Mouse (Mus musculus) spleen, postnatal 36 days (tissue): ENCODE measurements around the gene Rpp40.

Experiments used
- DNase-seq, 2 experiments: peaks; one replicate each; pipeline ENCODE4 v3.0.0; 2022; ENCODE audit warnings: low spot score in 2 of 2, mixed read lengths in 1 of 2

The Rpp40 gene

DNA sequence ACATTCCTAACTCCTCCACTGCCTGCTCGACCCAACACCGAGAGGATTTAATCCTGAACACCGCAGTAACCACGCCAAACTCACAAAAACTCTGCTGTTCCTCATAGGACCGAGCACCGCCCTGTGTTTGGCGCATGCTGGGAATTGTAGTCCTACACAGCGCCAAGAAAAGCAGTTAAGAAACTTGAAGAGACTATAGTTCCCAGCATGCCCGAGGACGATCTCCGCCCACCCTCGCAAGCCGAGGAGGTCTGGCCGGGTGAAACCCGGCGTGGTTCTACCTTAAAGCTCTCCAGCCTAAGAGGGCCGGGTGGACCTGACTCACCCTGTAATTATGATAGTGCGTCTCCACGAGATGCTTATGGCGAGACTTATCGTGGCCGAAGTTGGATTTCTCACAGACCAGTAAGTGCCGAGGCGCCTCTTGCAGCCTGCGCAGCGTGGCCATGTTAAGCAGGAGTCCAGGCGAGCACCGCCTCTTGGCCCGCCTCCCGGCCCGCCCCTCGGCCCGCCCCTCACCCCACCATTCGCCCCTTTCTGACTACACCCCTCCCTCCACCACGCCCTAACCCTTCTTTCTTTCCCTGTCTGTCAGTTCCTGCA, at the start of gene Rpp40:
Gene Rpp40 (minus strand): TSS at position 481 of the 603 bp plus-strand sequence.
- DNase-seq, result peak; percentile 91 to 92

GRCm38 (mm10) chr13:35949814-35950455, 43.8 kb upstream of the Rpp40 start:
- no peak for DNase-seq

DNA sequence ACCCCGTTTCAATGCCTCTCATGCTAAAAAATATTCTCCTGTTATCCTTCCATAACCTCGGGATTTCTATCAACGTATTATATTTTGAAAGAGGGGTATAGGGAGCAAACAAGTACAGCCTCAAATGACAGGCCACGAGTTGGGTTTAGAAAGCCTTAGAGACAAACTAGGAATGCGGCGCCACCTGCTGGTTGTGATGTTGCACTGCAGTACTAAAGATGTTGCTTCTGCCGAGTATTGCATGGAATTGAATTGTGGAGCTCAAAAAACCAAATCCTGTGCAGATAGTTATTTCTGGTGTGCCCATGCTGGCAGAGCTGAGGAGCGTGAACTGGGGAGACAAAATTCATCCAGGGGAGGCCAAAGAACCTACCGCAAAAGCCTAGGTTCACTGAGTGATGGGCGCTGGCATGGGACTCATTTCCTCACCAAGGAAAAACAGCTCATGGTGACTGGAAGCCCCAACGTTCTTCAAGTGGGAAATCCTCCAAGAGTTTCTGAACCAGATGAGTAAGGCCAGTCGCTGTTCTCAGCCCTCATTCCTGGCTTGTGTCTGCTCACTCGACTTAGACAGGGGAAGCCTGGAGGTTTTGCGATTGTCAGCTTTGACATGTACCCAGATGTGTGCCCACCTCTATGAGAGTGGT, 41.3 kb upstream of the Rpp40 start:
- DNase-seq, result peak; percentile 25 to 36

DNA sequence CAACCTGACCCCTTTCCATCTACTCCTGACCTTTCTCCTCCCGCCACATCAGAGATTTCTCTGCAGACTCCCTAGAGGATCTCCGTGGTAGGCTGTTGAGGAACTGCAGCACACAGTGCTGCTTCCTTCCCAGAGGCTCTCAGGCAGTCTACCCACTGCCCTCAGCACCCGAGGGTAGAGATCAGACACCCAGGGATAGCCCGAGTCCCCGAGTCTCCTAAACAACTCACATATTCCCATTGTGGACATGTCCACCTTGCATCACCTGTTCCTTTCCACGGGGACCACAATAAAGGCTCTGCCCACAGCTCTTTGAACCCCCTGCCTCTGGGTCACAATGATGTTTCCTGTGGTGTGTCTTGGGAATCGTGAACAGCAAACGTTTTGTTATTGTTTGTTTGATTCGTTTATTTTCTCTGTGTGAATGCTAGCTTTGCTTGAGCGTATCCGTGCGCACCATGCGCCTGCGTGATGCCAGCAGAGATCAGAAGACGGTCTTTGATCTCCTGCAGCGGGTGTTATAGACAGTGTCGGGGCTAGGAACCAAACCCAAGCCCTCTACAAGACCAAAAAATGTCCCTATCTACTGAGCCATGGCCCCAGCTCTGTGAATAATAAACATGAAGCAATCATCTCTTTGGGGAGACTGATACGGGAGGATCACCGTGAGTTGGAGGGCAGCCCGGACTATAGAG, 40.6 kb upstream of the Rpp40 start:
- DNase-seq, result no peak

DNA sequence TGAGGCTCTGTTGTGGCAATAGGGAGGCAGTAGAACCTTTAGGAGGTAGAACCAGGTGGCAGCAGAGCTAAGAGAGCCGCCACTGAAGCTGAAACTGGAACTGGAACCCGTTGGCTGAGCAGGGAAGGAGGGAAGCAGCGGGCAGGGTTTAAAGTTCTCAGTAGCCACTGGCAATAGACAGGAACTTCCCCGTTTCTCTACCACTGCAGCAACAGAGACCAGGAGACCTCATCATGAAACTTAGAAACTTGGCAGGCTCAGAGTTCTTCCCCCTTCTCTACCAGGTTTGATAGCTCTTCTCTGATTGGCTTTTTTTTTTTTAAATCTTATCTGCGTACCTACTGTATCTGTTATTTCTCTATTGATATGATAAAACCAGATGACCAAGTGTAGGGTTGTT, 34.8 kb upstream of the Rpp40 start:
- DNase-seq, result no peak

GRCm38 (mm10) chr13:35939871-35940665, 33.9 kb upstream of the Rpp40 start:
- no peak for DNase-seq

DNA sequence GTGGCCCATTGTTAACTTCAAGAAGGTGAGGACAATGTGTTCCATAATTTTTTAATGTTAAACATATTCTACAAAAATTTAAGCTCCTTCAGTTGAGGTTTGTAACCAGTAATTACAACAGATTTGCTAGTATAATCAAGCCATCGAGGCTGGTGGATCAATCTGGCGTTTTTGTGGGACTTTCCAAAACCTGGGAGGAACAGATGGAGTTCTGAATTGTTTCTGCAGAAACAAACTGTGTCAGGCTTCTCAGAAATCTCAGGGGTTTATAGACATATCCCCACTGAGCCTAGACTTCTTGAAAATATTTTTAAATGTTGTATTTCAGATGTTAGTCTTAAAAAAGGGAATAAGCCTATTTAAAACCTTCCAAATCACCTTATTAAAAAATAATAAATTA, 31.8 kb upstream of the Rpp40 start:
- no peak for DNase-seq

DNA sequence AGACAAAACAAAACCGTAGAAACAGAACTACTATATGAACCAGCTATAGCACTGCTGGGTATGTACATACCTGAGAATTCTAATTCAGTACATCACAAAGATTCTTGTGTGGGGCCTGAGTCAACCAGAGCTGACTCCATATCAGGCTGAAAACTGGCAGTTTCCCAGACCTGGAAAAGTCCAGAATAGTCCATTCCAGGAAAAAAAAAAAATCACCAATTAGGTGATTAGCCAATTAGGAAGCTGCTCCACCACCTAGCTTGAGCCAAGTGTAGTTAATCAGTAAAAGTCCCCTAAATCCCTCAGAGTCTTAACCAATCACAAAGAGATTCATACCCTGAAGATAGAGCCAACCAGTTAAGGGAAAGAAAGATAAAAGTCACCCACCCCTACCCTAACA, 5.3 kb upstream of the Rpp40 start:
- no peak for DNase-seq

DNA sequence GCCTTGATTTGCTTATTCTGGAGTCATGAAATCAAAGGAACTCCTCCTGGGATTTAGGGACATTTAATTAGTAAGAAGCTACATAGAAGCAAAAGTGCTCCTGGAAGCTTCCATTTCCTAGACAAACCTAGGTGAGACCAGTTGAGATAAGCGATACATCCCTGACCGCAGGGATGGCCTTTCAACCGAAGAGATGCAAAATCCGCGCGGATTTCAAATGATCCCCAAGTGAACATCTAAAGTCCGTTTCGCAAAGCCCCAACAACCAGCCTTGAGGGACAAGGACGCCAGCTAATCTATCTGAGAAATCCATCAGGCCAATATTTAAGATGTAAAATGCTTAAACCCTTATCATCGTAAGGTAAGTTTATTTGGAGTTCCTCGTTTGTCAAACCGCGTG, 781 bp downstream of the Rpp40 start:
- no peak for DNase-seq

- no peak for DNase-seq
These were observed 13.3 kb downstream of the Rpp40 start for GRCm38 (mm10) chr13:35892866-35893265.

- peak; percentile 21 to 38 for DNase-seq
These were observed 19.9 kb downstream of the Rpp40 start for GRCm38 (mm10) chr13:35886121-35886725.

DNA sequence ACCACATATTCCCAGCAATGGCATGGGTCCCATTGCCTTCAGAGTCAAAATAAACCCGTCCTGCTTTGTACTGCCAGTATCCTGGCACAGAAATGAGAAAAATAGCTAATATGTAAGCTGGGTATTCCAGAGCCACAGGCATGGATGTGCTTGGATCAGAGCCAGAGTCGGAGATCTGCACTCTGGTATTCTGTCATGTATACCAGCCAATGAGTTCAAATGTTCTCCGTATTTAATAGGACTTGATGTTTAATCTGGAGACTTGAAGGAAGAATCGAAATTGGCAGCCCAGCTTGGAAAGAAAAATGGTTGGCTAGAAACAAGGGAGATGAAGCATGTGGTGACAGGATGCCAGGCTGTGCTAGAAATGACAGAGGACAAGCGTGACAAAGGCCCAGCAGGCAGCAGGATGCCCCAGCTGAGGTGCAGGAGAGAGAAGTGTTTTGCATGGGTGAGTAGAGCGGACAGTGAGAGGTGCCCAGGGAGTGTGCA, 25.6 kb downstream of the Rpp40 start:
- no peak for DNase-seq

DNA sequence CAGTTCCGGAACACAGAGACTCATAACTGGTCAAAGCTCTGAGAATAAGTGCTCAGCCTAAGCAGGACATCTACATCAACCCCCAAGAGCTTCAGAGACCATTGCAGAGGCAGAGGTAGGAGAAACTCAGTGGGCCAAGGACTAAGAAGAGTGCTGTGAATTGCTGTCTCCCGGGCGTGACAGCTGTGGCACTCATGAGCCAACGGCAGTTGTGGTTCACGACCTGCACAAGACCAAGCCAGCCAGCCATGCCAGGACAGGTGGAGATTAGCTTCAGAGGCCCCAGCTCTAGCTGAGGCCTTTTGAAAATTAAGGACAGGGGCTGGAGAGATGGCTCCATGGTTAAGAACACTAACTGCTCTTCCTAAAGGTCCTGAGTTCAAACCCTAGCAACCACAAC, 26.6 kb downstream of the Rpp40 start:
- peak in 1 of 2 experiments; percentile 4 for DNase-seq

DNA sequence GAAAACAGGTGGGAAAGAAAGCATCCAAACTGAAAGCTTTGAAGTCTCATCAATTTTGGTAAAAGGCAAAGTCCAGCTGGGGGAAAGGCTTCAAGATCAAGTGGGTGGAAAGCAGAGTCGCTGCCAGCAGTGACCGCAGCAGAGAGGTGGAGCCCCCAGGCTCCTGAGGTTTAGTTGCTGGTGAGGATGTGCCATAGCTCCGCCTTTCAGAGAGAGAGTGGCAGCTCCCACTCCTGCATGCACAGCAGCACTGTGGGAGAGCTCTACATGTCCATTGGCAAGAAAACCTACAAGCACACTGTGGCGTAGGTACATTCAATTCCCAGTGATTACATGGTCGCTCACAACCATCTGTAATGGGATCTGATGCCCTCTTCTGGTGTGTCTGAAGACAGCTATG, 27.1 kb downstream of the Rpp40 start:
- no peak for DNase-seq

DNA sequence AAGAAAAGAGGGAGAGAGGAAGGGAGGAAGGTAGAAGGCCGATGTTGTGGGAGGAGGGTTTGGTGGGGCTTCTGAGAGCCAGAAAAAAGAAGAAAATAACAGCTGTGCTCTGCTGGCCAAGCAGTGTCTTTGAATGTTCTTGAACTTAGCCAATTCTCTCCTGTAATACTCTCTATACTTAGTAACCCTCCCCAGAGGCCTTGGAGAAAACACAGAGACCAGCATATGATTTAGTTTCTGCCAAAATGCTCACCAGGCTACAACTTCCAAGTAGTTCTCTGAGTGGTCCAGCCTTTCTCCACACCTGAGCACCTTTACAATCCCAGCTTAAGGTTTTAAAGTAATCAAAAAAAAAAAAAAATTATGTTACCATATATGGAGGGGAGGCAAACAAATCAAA, 27.9 kb downstream of the Rpp40 start:
- no peak for DNase-seq

GRCm38 (mm10) chr13:35875396-35875795, 30.8 kb downstream of the Rpp40 start:
- DNase-seq, result no peak

DNA sequence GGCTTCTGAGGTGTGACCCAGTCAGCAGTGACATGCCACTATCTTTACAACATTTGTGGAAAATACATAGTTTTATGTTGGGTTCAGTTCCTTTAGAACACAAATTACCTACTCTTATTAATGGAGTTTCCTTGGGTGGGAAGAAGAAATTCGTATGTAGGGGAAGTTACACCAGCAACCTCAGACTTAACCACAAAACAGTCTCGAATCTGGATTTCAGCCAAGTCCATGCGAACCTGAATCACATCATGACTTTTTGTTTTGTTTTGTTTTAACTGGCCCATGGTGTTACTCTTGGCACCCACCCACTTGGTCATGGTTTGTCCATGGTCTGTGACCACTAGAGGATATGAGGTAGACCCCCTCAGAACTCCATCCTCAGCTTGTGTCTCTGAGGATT, 35.1 kb downstream of the Rpp40 start:
- DNase-seq, result no peak

DNA sequence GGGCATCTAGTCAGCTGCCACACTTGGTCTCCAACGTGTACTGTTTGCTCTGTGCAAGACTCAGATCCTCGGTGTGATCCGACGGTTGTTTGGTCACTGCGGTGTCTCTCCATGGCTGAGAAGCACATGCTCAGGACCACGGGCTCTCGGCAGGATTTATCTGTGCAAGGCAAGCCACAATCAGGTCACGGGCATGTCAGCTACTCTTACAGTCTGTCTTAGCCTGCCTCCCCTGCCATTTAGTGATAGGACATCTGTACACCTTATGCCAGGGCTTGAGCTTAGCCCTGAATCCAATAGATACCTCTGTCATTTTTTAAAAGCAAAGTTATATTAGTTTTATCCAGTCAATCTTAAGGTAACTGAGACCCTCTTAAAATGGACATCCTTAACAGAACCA, 35.5 kb downstream of the Rpp40 start:
- DNase-seq, result no peak

DNA sequence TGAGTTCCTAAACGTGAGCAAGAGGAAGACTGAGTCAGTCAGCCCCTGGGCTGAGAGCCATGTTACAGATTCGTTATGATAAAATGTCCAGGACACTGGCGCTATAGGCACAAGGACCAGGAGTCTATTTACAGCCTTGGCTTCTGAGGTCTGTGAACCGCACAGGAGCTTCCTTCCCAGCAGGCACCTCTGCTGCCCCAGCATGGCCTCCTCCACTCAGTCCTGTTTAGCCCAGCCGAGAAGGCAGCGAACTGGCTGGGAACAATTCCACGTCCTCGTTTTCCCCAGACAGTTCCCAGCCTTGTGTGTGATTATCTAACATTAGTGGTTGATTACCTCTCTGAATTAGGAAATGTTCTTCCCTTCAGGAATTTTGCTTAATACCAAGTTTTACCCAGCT, 45.2 kb downstream of the Rpp40 start:
- no peak for DNase-seq

DNA sequence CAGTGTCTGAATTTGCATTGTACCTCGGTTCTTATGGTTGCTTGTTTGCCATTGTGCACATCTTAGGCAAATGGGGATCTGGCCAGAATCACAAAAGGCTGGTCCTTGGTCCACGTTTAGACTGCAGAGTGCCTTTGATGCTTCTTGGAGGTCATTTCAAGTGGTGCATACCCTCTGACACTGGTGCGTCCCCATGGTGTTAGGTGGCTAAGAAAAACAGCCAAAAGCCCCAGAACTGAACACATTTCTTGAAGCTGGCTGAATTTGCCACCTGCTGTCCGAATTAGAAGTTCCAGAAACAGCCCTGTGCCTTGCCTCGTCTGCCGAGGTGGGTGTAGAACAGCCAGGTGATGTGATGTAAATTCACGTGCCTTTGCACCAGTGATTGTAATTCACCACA, 48.7 kb downstream of the Rpp40 start:
- no peak for DNase-seq

DNA sequence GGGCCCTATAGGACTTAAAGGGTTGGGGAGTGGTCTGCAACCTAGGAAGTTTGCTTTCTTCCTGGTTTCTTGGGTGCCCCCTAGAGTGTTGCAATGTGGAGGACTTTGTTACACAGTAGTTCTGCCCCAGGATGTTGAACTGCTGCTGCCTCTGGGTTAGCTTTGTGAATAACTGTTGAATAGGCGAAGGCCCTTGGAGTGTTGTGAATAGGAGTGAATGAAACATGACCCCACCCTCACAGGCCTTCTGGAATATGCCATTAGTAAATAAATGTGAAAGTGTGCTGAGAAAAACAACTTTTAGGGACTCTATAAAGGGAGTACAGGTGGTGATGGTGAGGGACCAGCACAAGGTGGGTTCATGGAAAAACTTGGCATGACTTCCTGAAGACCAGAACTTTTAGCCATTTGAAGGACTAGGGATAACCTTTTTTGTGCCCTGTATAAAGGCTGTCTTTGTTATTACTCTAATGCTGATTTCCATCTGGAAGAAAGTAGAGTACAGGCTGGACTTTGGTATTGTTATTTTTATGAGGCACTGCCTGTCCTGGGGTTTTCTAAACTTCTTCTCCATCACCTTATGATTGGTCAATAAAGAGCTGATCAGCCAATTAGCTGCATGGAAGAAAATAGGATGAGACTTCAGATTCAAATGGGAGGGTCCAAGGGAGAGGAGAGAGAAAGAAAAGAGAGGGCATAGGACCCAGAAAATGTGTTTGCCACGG, 53.1 kb downstream of the Rpp40 start:
- no peak for DNase-seq
